Mouse (Mus musculus) ES-E14 (cell line): ENCODE data around the gene Gm5617.

ENCODE experiments used
- CHD2 ChIP-seq: IDR thresholded peaks from 2 replicates; pipeline ENCODE4 v1.6.1; 2014; ENCODE audit warnings: mild to moderate bottlenecking, low read depth, low read length, inconsistent platforms
- HCFC1 ChIP-seq: IDR thresholded peaks from 2 replicates; pipeline ENCODE4 v1.6.1; 2012; ENCODE audit warnings: low read length, inconsistent platforms, borderline replicate concordance; ENCODE audit not compliant: insufficient read depth
- MAFK ChIP-seq: IDR thresholded peaks from 2 replicates; pipeline ENCODE4 v1.6.1; 2014; ENCODE audit warnings: mild to moderate bottlenecking, low read depth, low read length, inconsistent platforms; ENCODE audit not compliant: insufficient read depth
- ZNF384 ChIP-seq: IDR thresholded peaks from 2 replicates; pipeline ENCODE4 v1.6.1; 2012; ENCODE audit warnings: low read depth, low read length, inconsistent platforms

GRCm38 (mm10) chr9:48459391-48459790 is 35.9 kb upstream of the Gm5617 start:
- no peak for TF ChIP-seq CHD2
- TF ChIP-seq ZNF384 = no peak
- TF ChIP-seq HCFC1 = no peak
- no peak for TF ChIP-seq MAFK
